Mouse (Mus musculus) CH12.LX (cell line): ENCODE measurements around the gene Sugp1. TPM values are rescaled to one million over a fixed set of nuclear protein-coding genes. Genes with fewer than 3 reads are reported as not detected.

Experiments
- DNase-seq: peaks from one replicate; pipeline ENCODE4 v3.0.0-alpha.2; 2013; ENCODE audit errors: extremely low read depth
- H3K27ac ChIP-seq: 2 replicates; pipeline ENCODE4 v1.5.1; 2012; ENCODE audit warnings: low read depth, mild to moderate bottlenecking, control low read depth, moderate library complexity; ENCODE audit not compliant: insufficient read depth
- H3K27me3 ChIP-seq: replicated peaks from 2 replicates; pipeline ENCODE3; 2012; ENCODE audit warnings: inconsistent platforms
- H3K36me3 ChIP-seq, 2 experiments: replicated peaks in 1 of 2; 2 replicates each; pipeline versions ENCODE3 to v1.6.1; 2012; ENCODE audit warnings: inconsistent platforms in 1 of 2, low read length in 1 of 2, mild to moderate bottlenecking in 1 of 2, mixed read lengths in 1 of 2, moderate library complexity in 1 of 2; ENCODE audit not compliant: control insufficient read depth in 1 of 2, insufficient read depth in 1 of 2
- H3K4me1 ChIP-seq, 2 experiments: 2 replicates each; pipeline ENCODE4 v1.6.1; 2012; ENCODE audit warnings: inconsistent platforms in 1 of 2, moderate library complexity in 1 of 2; ENCODE audit not compliant: insufficient read depth in 2 of 2, control insufficient read depth in 1 of 2
- H3K4me2 ChIP-seq: 2 replicates; pipeline ENCODE4 v1.6.1; 2012; ENCODE audit warnings: low read depth, mild to moderate bottlenecking, control low read depth; ENCODE audit not compliant: poor library complexity, insufficient read depth, severe bottlenecking
- H3K4me3 ChIP-seq, 3 experiments: fragments of 150-350 bp in 1 of 3; sonication (generic) in 1 of 3; replicated peaks in 1 of 3; 2 replicates each; pipeline versions ENCODE3 to v1.5.1; 2011 to 2012; ENCODE audit warnings: low read depth in 2 of 3, low read length in 2 of 3, mild to moderate bottlenecking in 2 of 3, moderate library complexity in 2 of 3, control low read depth in 1 of 3, improper control_type of control experiment in 1 of 3, inconsistent platforms in 1 of 3, mixed read lengths in 1 of 3; ENCODE audit not compliant: poor library complexity in 1 of 3
- H3K79me2 ChIP-seq: replicated peaks from 2 replicates; pipeline ENCODE4 v1.6.1; 2012; ENCODE audit warnings: mild to moderate bottlenecking, moderate library complexity; ENCODE audit not compliant: control insufficient read depth, poor library complexity, insufficient read depth, severe bottlenecking; ENCODE audit errors: extremely low read depth
- H3K9ac ChIP-seq: 2 replicates; pipeline ENCODE4 v1.6.1; 2012; ENCODE audit warnings: low read depth, mild to moderate bottlenecking, control low read depth, moderate library complexity; ENCODE audit not compliant: insufficient read depth
- H3K9me3 ChIP-seq: replicated peaks from 2 replicates; pipeline ENCODE3; 2012; ENCODE audit warnings: low read length, inconsistent platforms, mixed read lengths
- BHLHE40 ChIP-seq: IDR thresholded peaks from 2 replicates; pipeline ENCODE4 v1.6.1; 2011; ENCODE audit warnings: mild to moderate bottlenecking, low read depth, low read length, improper control_type of control experiment
- CHD1 ChIP-seq: IDR thresholded peaks from 2 replicates; pipeline ENCODE4 v1.6.1; 2012; ENCODE audit warnings: low read depth, low read length, improper control_type of control experiment, inconsistent platforms
- CHD2 ChIP-seq: IDR thresholded peaks from 2 replicates; pipeline ENCODE4 v1.6.1; 2011; ENCODE audit warnings: low read length, improper control_type of control experiment
- E2F4 ChIP-seq: IDR thresholded peaks from 2 replicates; pipeline ENCODE4 v1.6.1; 2011; ENCODE audit warnings: low read depth, low read length, improper control_type of control experiment; ENCODE audit not compliant: insufficient replicate concordance
- ELF1 ChIP-seq: IDR thresholded peaks from 2 replicates; pipeline ENCODE4 v1.6.1; 2014; ENCODE audit warnings: low read depth, mild to moderate bottlenecking, inconsistent platforms, low read length, improper control_type of control experiment
- EP300 ChIP-seq: IDR thresholded peaks from 2 replicates; pipeline ENCODE4 v1.6.1; 2011; ENCODE audit warnings: low read length, improper control_type of control experiment
- ETS1 ChIP-seq: conservative IDR thresholded peaks from 2 replicates; pipeline ENCODE4 v1.6.1; 2012; ENCODE audit warnings: low read depth, mild to moderate bottlenecking, inconsistent platforms, low read length, improper control_type of control experiment, moderate library complexity
- GABPA ChIP-seq: IDR thresholded peaks from 2 replicates; pipeline ENCODE4 v1.6.1; 2012; ENCODE audit warnings: low read depth, low read length, improper control_type of control experiment, inconsistent platforms; ENCODE audit not compliant: insufficient replicate concordance
- HCFC1 ChIP-seq: IDR thresholded peaks from 2 replicates; pipeline ENCODE4 v1.6.1; 2012; ENCODE audit warnings: low read depth, mild to moderate bottlenecking, inconsistent platforms, low read length, improper control_type of control experiment
- IRF4 ChIP-seq: IDR thresholded peaks from 2 replicates; pipeline ENCODE4 v1.6.1; 2014; ENCODE audit warnings: low read depth, mild to moderate bottlenecking, inconsistent platforms, low read length, improper control_type of control experiment
- JUN ChIP-seq: IDR thresholded peaks from 2 replicates; pipeline ENCODE4 v1.6.1; 2011; ENCODE audit warnings: low read depth, mild to moderate bottlenecking, low read length, improper control_type of control experiment, moderate library complexity; ENCODE audit not compliant: insufficient read depth
- JUND ChIP-seq: conservative IDR thresholded peaks from 2 replicates; pipeline ENCODE4 v1.6.1; 2011; ENCODE audit warnings: low read depth, low read length, improper control_type of control experiment
- MAX ChIP-seq: IDR thresholded peaks from 2 replicates; pipeline ENCODE4 v1.6.1; 2011; ENCODE audit warnings: low read length, improper control_type of control experiment
- MAZ ChIP-seq: IDR thresholded peaks from 2 replicates; pipeline ENCODE4 v1.6.1; 2012; ENCODE audit warnings: low read depth, mild to moderate bottlenecking, inconsistent platforms, low read length, improper control_type of control experiment, moderate library complexity
- MEF2A ChIP-seq: IDR thresholded peaks from 2 replicates; pipeline ENCODE4 v1.6.1; 2014; ENCODE audit warnings: low read depth, mild to moderate bottlenecking, inconsistent platforms, low read length, improper control_type of control experiment, borderline replicate concordance
- MYC ChIP-seq: IDR thresholded peaks from 2 replicates; pipeline ENCODE4 v1.6.1; 2011; ENCODE audit warnings: low read depth, mild to moderate bottlenecking, improper control_type of control experiment, low read length
- NRF1 ChIP-seq: IDR thresholded peaks from 2 replicates; pipeline ENCODE4 v1.6.1; 2014; ENCODE audit warnings: low read depth, mild to moderate bottlenecking, inconsistent platforms, low read length, improper control_type of control experiment, moderate library complexity
- POLR2A ChIP-seq: IDR thresholded peaks from 2 replicates; pipeline ENCODE4 v1.6.1; 2011; ENCODE audit warnings: low read depth, mild to moderate bottlenecking, improper control_type of control experiment, low read length
- RCOR1 ChIP-seq: conservative IDR thresholded peaks from 2 replicates; pipeline ENCODE4 v1.6.1; 2012; ENCODE audit warnings: low read depth, mild to moderate bottlenecking, inconsistent platforms, low read length, improper control_type of control experiment
- SIN3A ChIP-seq: IDR thresholded peaks from 2 replicates; pipeline ENCODE4 v1.6.1; 2012; ENCODE audit warnings: low read length, improper control_type of control experiment, inconsistent platforms
- SMC3 ChIP-seq: IDR thresholded peaks from 2 replicates; pipeline ENCODE4 v1.6.1; 2011; ENCODE audit warnings: low read depth, low read length, improper control_type of control experiment
- TBP ChIP-seq: conservative IDR thresholded peaks from 2 replicates; pipeline ENCODE4 v1.6.1; 2011; ENCODE audit warnings: low read depth, low read length, improper control_type of control experiment
- TCF12 ChIP-seq: IDR thresholded peaks from 2 replicates; pipeline ENCODE4 v1.6.1; 2014; ENCODE audit warnings: low read depth, mild to moderate bottlenecking, inconsistent platforms, low read length, improper control_type of control experiment
- ZNF384 ChIP-seq: IDR thresholded peaks from 2 replicates; pipeline ENCODE4 v1.6.1; 2012; ENCODE audit warnings: low read depth, low read length, improper control_type of control experiment, inconsistent platforms
- dilution Hi-C: fragments of 300-500 bp; cut with MboI; formaldehyde crosslinking; loops from 2 replicates; pipeline ENCODE4 v1.14.3; 2020; ENCODE audit warnings: low sequenced_read_pairs; ENCODE audit not compliant: extremely low pct_unique_long_range_greater_than_20kb, extremely low pct_ligation_motif_present
- in situ Hi-C: fragments of 300-500 bp; cut with MboI; formaldehyde crosslinking; loops from 3 replicates; pipeline ENCODE4 v1.14.3; 2019; ENCODE audit warnings: low sequenced_read_pairs, low pct_ligation_motif_present, low pct_unique_long_range_greater_than_20kb, mixed read lengths
- polyA plus RNA-seq: library from polyadenylated mRNA; unstranded; fragments of >175 nt; gene quantifications from 2 replicates; pipeline ENCODE4 v1.2.1, GENCODE M21; 2012; ENCODE audit warnings: low read depth; ENCODE audit not compliant: insufficient read length
- total RNA-seq, 2 experiments: library from RNA; depleted of rRNA; stranded (reverse); fragments of 300-350 nt in 1 of 2; fragments of >200 nt in 1 of 2; gene quantifications; 2 replicates each; pipeline ENCODE4 v1.2.3; 2012 to 2014

Gene Sugp1
- total and polyA plus RNA-seq, 3 experiments = 5.3 to 43.9 (median 21.8) TPM

DNA sequence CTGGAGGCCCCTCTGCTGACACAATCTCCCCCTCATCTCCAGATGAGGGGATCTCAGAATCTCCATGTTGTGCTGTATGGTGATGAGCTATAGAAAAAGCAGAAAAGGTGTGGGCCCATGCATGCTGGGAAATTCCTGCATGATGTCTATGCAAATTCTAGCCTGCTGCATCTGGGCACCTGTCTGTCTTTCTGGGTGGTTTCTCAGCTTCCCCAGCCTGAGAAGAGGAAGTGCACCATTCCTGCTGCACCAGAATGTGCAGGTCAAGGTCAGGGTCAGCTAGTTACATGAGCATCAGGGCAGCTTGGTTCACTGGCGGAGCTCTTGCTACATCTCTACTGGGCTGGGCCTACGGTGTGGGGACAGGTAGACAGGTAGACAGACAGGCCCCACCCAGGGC, 67.8 kb downstream of the Sugp1 start:
- H3K4me2 ChIP-seq = peak overlapping the region; percentile 25
- no peak overlapping the region for H3K9ac ChIP-seq
- in situ Hi-C loops (no loop called here), dilution Hi-C loops (no loop called here)
- H3K27me3 ChIP-seq = no peaks in the 10 kb centered on the region
- H3K4me1 ChIP-seq = peaks cover 35 to 90% of the 10 kb centered on the region in 2 experiments
- H3K9me3 ChIP-seq = peaks cover 10% of the 10 kb centered on the region
- TF ChIP-seq EP300 (peak; percentile 94), ZNF384 (0 out of 2 replicates have a peak, but pooled peaks have one; percentile 35), SMC3 (peak; percentile 15; the same call in 1 of the 2 replicates), NRF1 (peak; percentile 31; the same call in 1 of the 2 replicates), MEF2A (peak; percentile 75; the same call in 1 of the 2 replicates), GABPA (no peak), POLR2A (0 out of 2 replicates have a peak, but pooled peaks have one; percentile 31), BHLHE40 (peak; percentile 81), TBP (no peak), JUN (no peak; the same call in 1 of the 2 replicates), JUND (no peak), TCF12 (peak; percentile 96), ELF1 (peak; percentile 70), CHD1 (no peak), E2F4 (no peak), MAZ (0 out of 2 replicates have a peak, but pooled peaks have one; percentile 40), CHD2 (peak; percentile 58), IRF4 (peak; percentile 84), HCFC1 (0 out of 2 replicates have a peak, but pooled peaks have one; percentile 11), SIN3A (peak; percentile 53; the same call in 1 of the 2 replicates), ETS1 (peak; percentile 80), MAX (peak; percentile 63; the same call in 1 of the 2 replicates), MYC (peak; percentile 91), RCOR1 (peak; percentile 97)
- H3K27ac ChIP-seq = peak overlapping the region; percentile 47
- peak; percentile 84 for DNase-seq
- H3K36me3 ChIP-seq = peaks cover 0 to 22% of the 10 kb centered on the region in 2 experiments
- H3K79me2 ChIP-seq = no peaks in the 10 kb centered on the region
- H3K4me3 ChIP-seq = peak overlapping the region in 1 of 3 experiments; percentile 65
